Mouse (Mus musculus) embryo, embryonic 10.5 days (tissue): ENCODE results near the gene Mta3.

Experiments used
- DNase-seq: peaks from one replicate; pipeline ENCODE4 v3.0.0-alpha.2; 2015; ENCODE audit warnings: low spot score

Mta3 gene

DNA sequence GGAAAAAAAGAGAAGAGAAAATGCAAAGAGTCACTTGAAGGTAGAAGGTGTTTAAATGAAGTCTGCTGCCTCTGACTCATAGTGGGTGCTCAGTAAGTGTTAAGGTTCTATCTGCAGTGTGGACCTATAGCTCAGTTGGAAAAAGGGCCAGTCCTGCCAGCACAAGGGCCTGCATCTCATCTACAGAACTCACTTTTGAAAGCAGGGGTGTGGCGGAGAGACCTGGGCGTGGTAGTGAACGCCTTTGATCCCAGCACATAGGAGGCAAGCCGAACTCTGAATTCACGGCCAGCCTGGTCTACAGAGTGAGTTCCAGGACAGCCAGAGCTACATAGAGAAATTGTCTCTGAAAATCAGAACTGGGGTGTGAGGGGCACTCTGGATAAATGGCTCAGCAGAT, 104.3 kb downstream of the Mta3 start:
- no peak for DNase-seq

DNA sequence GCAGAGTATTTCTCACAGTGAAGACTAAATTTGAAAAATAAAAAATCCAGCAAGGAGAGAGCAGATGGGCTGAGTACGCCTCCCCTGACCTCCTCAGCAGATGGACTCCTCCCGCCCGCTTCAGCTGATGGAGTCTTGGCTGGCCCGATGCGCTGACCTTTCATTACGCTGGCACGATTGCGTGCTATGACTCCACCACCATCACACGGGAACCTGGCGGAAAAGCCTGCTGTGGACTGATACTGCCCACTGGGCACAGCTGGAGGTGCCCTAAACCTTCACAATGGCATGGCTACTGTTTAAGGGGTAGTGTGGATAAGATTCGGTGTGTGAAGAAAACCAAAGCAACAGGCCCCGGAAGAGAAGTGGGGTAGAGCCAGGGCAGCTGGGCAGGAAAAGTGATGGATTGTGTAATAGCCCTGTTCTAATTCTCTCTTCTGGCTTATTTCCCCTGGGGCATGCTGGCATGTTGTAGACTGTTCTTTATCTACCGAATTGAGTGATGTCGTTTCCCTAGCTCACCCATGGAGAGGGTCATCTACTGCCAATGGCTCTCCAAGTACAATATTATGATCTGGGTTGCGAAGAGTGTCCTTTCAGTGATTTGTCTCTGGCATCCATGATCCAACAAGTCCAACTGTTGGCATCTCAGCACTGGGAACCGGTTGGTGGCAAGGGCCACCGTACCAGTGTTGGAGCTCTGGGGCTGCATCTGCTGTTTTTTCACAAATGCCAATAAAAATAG, 106.4 kb downstream of the Mta3 start:
- no peak for DNase-seq

DNA sequence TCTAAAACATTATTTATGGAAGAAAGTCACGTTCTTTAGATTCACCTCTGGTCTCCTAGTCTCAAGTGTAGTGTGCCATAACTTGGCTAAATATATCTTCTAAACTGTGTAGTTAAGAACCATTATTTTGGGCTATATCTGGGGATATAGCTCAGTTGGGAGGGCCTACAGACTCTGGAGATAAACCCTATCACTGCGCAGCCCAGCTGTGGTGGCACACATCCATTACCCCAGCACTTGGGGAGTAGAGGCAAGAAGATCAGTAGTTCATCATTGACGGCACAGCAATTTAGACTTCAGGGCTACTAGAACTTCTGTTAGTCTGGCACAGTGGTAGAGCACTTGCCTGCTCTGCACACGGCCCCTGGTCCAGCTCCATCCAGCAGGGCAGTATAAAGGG, 107.1 kb downstream of the Mta3 start:
- DNase-seq = no peak

DNA sequence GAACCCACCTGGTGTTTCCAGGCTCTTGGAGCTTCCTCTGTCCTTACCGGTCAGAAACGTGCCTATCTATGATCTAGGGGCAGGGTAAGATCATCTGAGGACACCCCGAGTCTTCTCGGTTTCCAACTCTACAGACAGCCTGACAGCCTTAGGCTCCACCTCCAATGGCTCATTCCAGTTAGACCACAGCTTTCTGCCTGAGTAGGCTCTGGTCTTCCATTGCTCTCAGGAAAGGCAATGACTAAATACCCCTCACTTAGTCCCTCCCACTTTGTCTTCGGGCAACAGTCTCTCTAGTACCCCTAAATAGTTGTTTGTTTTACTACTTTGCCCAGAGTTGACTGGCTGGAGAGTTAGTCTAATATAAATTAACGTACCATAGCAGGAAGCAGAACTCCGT, 111.0 kb downstream of the Mta3 start:
- no peak for DNase-seq

DNA sequence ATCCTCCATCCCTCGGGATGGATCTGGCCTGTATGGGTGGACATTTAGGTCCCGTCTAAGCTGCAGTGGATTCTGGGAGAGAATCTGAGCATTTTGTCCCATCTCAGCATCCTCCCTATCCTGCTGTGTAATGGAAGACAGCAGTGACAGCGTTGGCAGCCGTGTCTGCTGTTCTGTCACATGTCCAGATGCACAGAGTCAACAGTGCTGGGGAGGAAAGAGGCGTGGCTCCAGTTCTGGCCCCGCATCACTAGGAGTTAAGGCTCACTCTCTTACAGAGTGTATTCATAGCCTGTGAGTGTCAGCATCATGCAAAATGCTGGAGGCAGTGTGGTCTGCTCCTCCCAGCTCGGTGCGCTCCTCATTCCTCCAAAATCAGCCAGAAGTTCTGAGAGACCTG, 113.5 kb downstream of the Mta3 start:
- no peak for DNase-seq

DNA sequence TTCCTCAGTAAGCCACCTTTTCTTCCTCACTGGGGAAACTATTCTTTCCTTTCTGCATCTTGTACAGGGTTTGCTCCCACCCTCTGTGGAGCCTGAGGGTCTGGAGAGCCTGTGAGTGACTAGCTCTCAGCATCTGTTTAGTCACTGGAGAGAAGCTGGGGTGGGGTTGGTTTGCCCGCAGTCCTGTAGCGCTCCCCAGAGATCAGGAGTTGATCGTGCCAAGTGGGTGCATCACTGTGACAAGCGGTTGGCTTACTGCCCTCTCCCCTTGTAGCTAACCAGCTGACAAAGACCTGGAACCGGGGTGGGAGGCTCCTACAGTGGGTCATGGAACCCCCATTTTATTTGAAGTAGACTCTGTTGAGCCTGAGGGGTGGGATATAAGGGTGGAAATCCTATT, 114.7 kb downstream of the Mta3 start:
- no peak for DNase-seq

DNA sequence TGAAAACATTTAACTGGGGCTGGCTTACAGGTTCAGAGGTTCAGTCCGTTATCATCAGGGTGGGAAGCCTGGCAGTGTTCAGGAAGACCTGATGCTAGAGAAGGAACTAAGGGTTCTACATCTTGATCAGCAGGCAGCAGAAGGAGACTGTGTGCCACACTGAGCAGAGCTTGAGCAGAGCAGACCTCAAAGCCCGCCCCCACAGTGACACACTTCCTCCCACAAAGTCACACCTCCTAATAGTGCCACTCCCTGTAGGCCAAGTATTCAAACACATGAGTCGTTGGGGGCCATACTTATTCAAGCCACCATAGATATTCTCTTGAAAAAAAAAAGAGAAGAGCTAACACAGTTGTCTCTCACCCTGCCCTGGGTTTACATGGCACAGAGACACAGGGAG, 115.9 kb downstream of the Mta3 start:
- no peak for DNase-seq

DNA sequence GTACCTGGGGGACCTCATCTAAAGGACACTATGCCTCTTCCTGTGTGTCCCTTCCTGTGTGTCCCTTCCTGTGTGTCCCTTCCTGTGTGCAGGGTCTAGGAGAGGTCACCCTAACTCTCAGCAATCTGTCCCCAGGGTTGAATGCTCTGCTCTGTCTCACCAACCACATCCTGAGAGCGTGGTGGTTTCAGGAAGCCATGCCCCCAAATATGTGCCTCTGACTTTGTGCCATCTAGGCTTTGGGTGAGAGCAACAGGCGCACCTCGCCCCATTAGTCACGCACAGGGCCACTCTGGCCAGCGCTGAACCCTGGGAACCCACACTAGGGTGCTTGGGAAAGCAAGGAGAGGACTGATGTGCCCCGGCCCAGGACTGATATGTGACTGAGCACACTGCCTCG, 117.9 kb downstream of the Mta3 start:
- no peak for DNase-seq

DNA sequence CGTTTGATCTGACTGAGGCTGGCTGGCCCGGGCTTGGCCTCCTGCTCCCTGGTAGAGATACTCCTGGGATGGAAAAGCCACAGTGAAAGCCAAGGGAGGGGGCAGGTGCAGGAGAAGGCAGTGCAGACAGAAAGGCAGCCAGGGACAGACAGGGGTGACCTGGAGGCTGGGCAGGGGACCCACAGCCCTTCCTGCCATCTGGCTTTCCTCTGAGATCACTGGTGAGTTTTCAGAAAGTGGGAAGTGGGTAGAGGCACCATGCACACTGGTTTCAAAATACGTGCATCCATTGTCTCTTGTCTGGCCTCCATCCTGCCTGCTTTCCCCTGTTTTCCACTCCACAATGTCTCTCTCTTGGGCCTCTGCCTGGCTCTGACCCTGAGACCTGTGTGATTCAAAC, 123.4 kb downstream of the Mta3 start:
- no peak for DNase-seq

DNA sequence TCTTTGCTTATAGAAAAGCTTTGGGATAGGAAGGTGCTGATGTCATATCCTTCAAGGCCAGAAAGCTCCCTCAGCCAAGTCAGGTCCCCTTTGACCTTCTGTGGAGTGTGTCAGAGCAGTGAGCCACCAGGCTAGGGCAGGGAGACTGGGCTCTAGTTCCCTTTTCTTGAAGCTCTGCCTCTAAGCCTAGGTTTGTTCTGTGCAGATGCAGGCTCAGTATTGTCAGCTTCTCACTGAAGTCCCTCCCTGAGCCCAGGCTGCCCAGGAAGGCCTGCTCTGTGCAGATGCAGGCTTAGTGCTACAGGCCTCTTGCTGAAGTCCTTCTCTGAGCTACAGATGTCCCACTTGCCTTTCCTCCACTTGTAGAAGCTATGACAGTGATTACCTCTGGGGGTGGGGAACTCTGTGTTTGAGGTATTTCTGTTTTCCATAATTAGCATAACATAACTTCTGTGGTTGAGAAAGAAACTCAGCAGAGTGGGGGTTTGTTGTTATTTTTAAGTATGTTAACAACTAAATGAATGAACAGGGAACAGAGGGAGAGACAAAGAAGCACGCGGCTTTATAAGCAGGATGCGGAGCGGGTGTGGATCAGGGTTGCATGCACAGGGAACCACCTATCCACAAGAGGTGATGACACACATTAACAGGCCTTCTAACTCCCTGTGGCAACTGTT, 124.8 kb downstream of the Mta3 start:
- DNase-seq = no peak

DNA sequence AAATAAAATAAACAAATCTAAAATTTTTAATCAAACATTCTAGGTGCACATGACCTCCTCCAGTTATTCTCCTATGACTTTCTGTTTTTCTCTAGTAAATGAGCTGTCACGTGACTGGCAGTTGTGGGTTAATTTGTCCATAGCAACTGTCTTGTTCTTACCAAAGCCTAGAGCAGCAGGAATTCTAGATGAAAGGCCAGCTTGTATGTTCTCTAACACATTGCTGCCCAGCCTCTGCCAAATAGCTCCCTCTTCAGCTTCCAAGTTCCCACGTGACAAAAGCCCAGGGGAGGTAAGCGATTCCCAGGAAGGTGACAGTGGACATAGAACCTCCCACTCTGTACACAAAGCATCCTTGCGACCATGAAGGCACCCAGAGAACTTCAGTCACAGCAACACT, 128.2 kb downstream of the Mta3 start:
- DNase-seq = no peak

DNA sequence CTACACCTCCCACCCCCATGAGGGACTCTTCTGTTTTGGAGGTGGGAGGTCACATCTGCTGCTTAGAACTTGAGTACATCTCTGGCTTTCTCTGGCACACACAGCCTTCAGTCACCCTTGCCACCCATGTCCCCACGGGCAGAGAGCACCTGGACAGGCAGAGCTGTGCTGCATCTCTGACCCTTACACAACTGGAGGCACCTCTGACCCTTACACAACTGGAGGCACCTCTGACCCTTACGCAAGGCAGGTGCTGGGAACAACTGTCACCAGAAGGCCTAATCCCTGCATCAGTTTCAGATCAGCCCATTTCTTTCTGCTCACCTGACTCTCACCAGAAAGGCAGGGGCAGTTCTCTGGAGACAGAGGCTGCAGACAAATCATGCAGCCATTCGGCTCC, 130.1 kb downstream of the Mta3 start:
- no peak for DNase-seq

DNA sequence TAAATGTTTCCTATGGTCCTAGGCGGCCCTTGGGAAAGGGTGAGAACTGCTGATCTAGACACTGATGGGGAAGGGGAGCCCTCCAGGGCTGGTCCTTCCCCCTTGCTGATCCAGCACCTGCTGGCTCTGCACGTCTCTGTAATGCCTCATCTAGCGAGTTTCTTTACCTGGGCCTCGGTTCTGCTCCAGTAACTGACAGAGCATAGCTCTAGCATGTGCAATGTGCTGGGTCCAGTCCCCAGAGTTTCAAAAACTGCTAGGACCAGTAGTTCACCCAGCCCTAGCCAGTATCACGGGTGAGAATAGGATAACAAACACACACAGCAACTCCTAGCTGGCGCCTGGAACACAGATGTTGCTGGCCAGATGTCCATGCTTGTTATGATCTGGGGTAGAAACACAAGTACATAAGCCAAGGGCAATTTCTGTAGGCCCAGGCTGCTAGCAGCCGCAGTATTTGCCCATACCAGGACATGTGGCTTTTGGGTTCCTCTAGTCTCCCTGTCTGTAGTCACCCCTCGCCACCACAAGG, 131.8 kb downstream of the Mta3 start:
- no peak for DNase-seq

DNA sequence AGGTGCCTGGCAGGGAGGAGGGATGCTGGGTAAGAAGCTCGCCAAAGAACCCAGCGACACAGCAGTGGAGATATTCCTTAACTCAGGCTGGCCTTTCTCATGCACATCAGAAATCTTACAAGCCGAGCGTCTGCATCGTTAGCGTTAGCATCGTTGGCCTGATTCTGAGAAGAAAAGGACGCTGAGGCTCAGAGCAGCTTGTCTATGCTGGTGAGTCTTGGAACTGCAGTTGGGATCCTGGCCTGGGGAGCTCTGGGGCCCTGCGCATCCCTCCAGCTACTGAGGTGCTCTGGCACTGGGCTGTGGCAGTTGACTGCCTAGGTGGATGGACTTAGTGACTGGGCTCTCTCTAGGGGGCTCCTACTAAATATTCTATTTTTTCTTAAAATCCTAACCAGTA, 133.2 kb downstream of the Mta3 start:
- no peak for DNase-seq

DNA sequence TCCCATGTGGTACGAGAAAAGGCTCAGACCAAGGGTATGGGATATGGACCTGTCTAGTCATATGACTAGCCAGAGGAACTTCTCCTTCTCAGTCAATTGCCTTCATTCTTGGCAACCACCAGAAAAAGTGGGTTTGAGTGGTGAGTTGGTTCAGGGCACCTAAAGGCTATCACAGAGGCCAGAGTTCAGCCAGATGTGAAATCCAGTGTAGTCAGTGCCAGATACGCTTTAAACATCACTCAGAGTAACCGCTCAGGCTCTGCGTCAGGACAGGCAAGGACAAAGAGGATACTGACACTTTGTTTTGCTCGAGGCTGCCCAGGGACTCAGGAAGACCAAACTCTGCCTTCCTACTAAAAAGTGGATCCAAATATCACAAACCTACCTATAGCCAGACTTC, 135.0 kb downstream of the Mta3 start:
- no peak for DNase-seq

DNA sequence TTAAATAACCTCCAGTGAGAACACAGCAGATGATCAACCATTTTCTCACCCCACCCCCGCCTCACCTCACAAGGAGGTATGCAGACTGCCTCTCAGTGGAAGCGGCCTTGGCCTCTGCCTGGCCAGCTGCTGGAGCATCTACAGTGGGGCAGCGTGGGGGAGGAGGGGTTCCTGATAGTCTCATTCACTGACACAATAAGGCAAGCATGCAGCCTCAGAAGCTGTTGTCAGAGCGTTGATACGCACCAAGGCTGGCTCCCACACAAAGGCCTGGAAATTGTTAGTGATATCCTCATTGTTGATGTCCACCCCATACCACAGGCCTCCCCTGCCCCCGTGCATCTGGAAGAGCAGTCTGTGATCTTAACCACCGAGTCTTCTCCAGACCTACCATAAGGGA, 137.8 kb downstream of the Mta3 start:
- no peak for DNase-seq

DNA sequence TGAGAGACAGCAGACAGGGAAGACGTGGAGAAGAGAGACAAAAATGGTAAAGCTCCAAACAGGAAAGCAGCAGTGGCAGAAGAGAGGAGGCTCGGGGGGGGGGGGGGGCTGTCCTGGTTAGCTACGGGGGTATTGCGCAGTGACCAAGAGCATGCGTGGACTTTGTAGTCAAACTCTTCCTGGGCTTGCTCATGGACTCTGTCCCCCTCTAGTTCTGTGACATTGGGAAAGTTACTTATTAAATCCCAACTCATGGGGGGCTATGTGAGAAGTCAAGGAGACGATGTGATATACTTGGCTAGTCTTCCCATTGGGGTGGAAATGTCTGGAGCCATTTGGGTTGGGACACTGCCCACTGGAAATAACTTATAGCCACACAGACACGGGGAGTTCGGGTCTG, 139.6 kb downstream of the Mta3 start:
- no peak for DNase-seq

DNA sequence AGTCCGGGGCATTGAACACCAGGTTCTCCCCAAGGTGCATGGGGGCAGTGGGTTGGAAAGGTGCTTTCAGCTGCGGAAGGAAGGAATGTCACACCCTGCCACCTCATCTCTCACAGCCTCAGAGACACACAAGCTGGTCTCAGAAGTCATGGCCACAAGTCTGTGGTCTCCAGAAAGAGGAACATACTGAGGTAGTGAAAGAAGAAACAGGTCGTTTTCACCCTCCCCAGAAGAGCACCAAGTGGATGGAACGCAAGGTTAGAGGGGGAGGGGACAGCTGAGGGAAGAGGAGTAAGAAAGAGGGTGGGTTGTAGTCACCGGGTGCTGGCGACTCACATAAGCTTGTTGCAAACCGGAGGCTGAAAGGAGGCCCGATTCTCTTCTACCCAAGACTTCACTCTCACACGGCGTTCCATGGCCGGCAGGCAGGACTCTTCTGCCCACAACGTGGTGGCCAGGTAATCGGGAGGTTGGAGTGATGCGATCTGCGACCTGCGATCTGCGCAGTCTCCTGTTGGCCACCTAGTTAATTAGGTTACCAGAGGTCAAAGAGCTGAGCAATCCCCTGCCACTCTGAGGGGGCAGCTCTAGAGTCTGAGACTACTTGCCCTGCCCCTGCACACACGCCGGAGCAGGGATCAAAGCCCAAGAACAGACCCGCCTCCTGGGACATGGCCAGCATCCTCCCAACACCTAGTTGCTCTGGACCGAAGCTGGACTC, 140.5 kb downstream of the Mta3 start:
- DNase-seq = no peak

DNA sequence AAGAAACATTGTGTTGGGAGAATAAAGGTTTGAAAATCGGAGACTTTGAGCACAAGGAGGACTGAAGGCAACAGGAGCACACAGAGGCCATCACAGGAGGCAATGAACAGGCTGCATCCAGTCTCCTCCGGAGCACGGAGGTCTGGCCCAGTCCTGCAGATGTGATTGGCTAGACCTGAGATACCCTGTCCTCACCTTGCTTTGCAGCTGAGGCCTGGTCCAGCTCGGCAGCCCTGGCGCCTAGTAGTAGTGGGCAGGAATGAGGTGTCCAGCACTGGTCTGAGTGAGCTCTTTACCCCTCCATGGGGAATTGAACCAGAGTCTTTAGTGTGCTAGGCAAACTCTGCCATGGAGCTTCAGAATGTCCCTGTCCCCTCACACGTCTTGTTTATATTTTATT, 141.1 kb downstream of the Mta3 start:
- DNase-seq = no peak

DNA sequence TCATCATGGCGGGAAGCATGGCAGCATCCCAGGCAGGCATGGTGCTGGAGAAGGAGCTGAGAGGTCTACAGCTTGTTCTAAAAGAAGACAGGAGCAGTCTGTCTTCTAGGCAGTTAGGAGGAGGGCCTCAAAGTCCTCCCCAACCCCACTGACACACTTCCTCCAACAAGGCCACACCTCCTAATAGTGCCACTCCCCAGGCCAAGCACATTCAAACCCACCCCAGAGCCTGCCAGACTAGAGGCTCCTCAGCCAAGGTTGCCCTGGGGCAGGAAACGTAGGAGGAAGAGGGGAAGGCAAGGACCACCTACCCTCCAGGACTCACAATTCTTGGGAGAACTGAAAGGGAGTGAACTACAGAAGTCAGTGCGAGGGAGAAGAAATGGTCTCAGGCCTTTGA, 141.9 kb downstream of the Mta3 start, which contains the start of gene Haao:
Haao (minus strand) TSS at position 149 of the 400 bp plus-strand sequence.
- DNase-seq = no peak

DNA sequence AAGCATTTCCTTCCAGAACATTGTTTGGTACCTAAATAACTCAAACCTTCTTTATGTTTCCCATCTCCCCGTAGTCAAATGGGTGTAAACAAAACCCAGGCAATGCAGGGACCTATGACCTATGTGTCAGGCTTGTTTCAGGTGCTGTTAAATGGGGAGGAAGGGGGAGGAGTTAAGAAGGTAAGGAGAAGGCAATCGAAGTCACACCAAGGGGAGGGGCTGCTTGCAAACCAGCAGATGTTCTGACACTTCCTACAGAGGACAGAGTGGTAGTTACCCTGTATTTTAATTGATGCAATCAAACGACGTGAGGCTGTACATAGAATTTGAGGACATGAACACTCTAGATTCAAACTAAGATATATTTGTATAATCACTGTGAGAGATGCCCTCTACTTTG, 142.5 kb downstream of the Mta3 start:
- no peak for DNase-seq

DNA sequence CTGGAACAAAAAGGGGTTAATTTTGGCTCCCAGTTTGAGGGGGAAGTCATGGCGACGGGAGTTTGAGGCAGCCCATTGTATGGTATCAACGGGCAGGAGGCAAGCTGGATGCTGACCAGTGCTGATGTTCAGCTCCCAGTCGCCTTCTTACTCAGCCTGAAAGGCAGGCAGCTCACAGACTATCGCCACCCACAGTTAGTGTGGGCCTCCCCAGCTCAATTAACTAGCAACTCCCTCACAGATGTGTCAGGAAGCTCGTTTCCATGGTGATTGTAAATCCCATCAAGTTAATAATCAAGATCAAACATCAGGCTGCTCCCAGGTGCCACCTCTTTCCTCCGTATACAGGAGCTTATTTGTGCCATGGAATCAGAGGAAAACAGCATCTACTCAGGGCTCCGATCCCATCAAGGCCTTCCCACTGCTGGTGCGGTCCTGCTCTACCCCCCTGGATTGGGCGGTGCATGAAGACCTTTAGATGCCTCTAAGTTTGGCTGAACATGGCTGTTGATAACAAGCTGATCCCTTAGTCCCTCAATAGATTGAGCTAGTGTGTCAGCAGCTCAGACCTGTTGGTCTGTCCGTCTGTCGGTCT, 143.2 kb downstream of the Mta3 start:
- DNase-seq = no peak

DNA sequence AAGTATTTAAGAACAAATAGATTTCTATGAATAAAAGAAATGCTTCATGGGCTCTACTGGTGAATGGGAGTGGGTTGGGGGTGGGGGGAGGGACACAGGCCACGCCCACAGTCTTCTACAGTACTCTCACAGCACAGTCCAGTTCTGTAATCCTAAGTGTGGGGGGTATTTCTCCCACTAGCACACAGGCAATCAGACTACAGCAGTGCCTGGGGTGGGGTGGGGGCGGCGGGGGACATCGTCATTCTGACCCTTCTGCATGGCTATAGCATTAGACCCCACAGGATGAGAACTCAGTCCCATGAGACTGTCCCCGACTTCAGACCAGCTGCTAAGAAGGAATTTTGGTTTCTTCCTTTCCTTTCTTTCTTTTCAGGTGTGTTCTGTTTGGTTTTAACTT, 143.8 kb downstream of the Mta3 start:
- no peak for DNase-seq
